Mouse (Mus musculus): ENCODE measurements around the gene Slc25a30. TPM values are rescaled to one million over a fixed set of nuclear protein-coding genes. Genes with fewer than 3 reads are reported as not detected.

The Slc25a30 gene
- polyA plus RNA-seq, 1 experiment = 7.7 TPM

- TF ChIP-seq CTCF (IDR thresholded peaks at IDR 0.05; ENCODE audit: insufficient read depth, low read length) (no peak), POLR2A (IDR thresholded peaks at IDR 0.05; ENCODE audit: borderline replicate concordance, extremely low read depth, low read depth, low read length) (no peak)
- Histone ChIP-seq H3K4me1 (ENCODE audit: control insufficient read depth, insufficient read depth, low read length) (no peaks in the 10 kb centered on the region), H3K4me3 (replicated peaks; ENCODE audit: extremely low read depth, low read depth, low read length) (no peak overlapping the region)
- WGBS = 83% methylated on average over 4 of the region's 4 CpGs
- no peak for DNase-seq
These were observed 9.1 kb upstream of the Slc25a30 start for GRCm38 (mm10) chr14:75795918-75796317.

GRCm38 (mm10) chr14:75794726-75795125 is 7.9 kb upstream of the Slc25a30 start:
- no peak for TF ChIP-seq CTCF (IDR thresholded peaks at IDR 0.05; ENCODE audit: insufficient read depth, low read length)
- TF ChIP-seq POLR2A (IDR thresholded peaks at IDR 0.05; ENCODE audit: borderline replicate concordance, extremely low read depth, low read depth, low read length) = no peak
- no peak for DNase-seq
- H3K4me1 ChIP-seq (ENCODE audit: control insufficient read depth, insufficient read depth, low read length) = no peaks in the 10 kb centered on the region
- WGBS = 73% methylated on average over 5 of the region's 5 CpGs
- no peak overlapping the region for H3K4me3 ChIP-seq (replicated peaks; ENCODE audit: extremely low read depth, low read depth, low read length)

- Histone ChIP-seq H3K4me3 (replicated peaks; ENCODE audit: extremely low read depth, low read depth, low read length) (no peak overlapping the region), H3K4me1 (ENCODE audit: control insufficient read depth, insufficient read depth, low read length) (no peaks in the 10 kb centered on the region)
- TF ChIP-seq CTCF (IDR thresholded peaks at IDR 0.05; ENCODE audit: insufficient read depth, low read length) (no peak), POLR2A (IDR thresholded peaks at IDR 0.05; ENCODE audit: borderline replicate concordance, extremely low read depth, low read depth, low read length) (no peak)
- no peak for DNase-seq
- 78% methylated on average over 6 of the region's 6 CpGs for whole genome bisulfite sequencing
These were observed 7.5 kb upstream of the Slc25a30 start for GRCm38 (mm10) chr14:75794324-75794723.

- DNase-seq = no peak
- Histone ChIP-seq H3K4me3 (replicated peaks; ENCODE audit: extremely low read depth, low read depth, low read length) (no peak overlapping the region), H3K4me1 (ENCODE audit: control insufficient read depth, insufficient read depth, low read length) (no peaks in the 10 kb centered on the region)
- no peak for TF ChIP-seq CTCF (IDR thresholded peaks at IDR 0.05; ENCODE audit: insufficient read depth, low read length)
- TF ChIP-seq POLR2A (IDR thresholded peaks at IDR 0.05; ENCODE audit: borderline replicate concordance, extremely low read depth, low read depth, low read length) = no peak
- 81% methylated on average over 4 of the region's 4 CpGs for WGBS
These were observed 6.3 kb upstream of the Slc25a30 start for GRCm38 (mm10) chr14:75793110-75793509.

GRCm38 (mm10) chr14:75791372-75791771 is 4.5 kb upstream of the Slc25a30 start:
- no peak for DNase-seq
- 84% methylated on average over 3 of the region's 3 CpGs for WGBS
- H3K4me1 ChIP-seq (ENCODE audit: control insufficient read depth, insufficient read depth, low read length) = 0 out of 2 replicates have a peak, but pooled peaks cover 3% of the 10 kb centered on the region
- no peak overlapping the region for H3K4me3 ChIP-seq (replicated peaks; ENCODE audit: extremely low read depth, low read depth, low read length)
- TF ChIP-seq CTCF (IDR thresholded peaks at IDR 0.05; ENCODE audit: insufficient read depth, low read length) (no peak), POLR2A (IDR thresholded peaks at IDR 0.05; ENCODE audit: borderline replicate concordance, extremely low read depth, low read depth, low read length) (no peak)

- no peak for TF ChIP-seq POLR2A (IDR thresholded peaks at IDR 0.05; ENCODE audit: borderline replicate concordance, extremely low read depth, low read depth, low read length)
- TF ChIP-seq CTCF (IDR thresholded peaks at IDR 0.05; ENCODE audit: insufficient read depth, low read length) = no peak
- no peak for DNase-seq
- WGBS = 66% methylated on average over 3 of the region's 3 CpGs
- H3K4me1 ChIP-seq (ENCODE audit: control insufficient read depth, insufficient read depth, low read length) = 0 out of 2 replicates have a peak, but pooled peaks cover 3% of the 10 kb centered on the region
- H3K4me3 ChIP-seq (replicated peaks; ENCODE audit: extremely low read depth, low read depth, low read length) = no peak overlapping the region
These were observed 3.7 kb upstream of the Slc25a30 start for GRCm38 (mm10) chr14:75790411-75790996.

GRCm38 (mm10) chr14:75789291-75789690 is 2.5 kb upstream of the Slc25a30 start:
- TF ChIP-seq CTCF (IDR thresholded peaks at IDR 0.05; ENCODE audit: insufficient read depth, low read length) (no peak), POLR2A (IDR thresholded peaks at IDR 0.05; ENCODE audit: borderline replicate concordance, extremely low read depth, low read depth, low read length) (no peak)
- Histone ChIP-seq H3K4me3 (replicated peaks; ENCODE audit: extremely low read depth, low read depth, low read length) (no peak overlapping the region), H3K4me1 (ENCODE audit: control insufficient read depth, insufficient read depth, low read length) (0 out of 2 replicates have a peak, but pooled peaks cover 3% of the 10 kb centered on the region)
- no peak for DNase-seq
- 72% methylated on average over 6 of the region's 6 CpGs for WGBS

GRCm38 (mm10) chr14:75787794-75788175 is 948 bp upstream of the Slc25a30 start:
- 25% methylated on average over 7 of the region's 7 CpGs for WGBS
- TF ChIP-seq POLR2A (IDR thresholded peaks at IDR 0.05; ENCODE audit: borderline replicate concordance, extremely low read depth, low read depth, low read length) (no peak), CTCF (IDR thresholded peaks at IDR 0.05; ENCODE audit: insufficient read depth, low read length) (no peak)
- H3K4me3 ChIP-seq (replicated peaks; ENCODE audit: extremely low read depth, low read depth, low read length) = peak overlapping the region; percentile 54
- DNase-seq = no peak
- 0 out of 2 replicates have a peak, but pooled peaks cover 3% of the 10 kb centered on the region for H3K4me1 ChIP-seq (ENCODE audit: control insufficient read depth, insufficient read depth, low read length)

GRCm38 (mm10) chr14:75786424-75786867 is 391 bp downstream of the Slc25a30 start:
- 1% methylated on average over 31 of the region's 31 CpGs for WGBS
- peak overlapping the region; percentile 81 for H3K4me3 ChIP-seq (replicated peaks; ENCODE audit: extremely low read depth, low read depth, low read length)
- H3K4me1 ChIP-seq (ENCODE audit: control insufficient read depth, insufficient read depth, low read length) = 0 out of 2 replicates have a peak, but pooled peaks cover 3% of the 10 kb centered on the region
- DNase-seq = no peak
- TF ChIP-seq POLR2A (IDR thresholded peaks at IDR 0.05; ENCODE audit: borderline replicate concordance, extremely low read depth, low read depth, low read length) (no peak), CTCF (IDR thresholded peaks at IDR 0.05; ENCODE audit: insufficient read depth, low read length) (no peak)

GRCm38 (mm10) chr14:75779913-75780312 is 6.9 kb downstream of the Slc25a30 start:
- Histone ChIP-seq H3K4me3 (replicated peaks; ENCODE audit: extremely low read depth, low read depth, low read length) (no peak overlapping the region), H3K4me1 (ENCODE audit: control insufficient read depth, insufficient read depth, low read length) (no peaks in the 10 kb centered on the region)
- WGBS = 80% methylated on average over 4 of the region's 4 CpGs
- TF ChIP-seq POLR2A (IDR thresholded peaks at IDR 0.05; ENCODE audit: borderline replicate concordance, extremely low read depth, low read depth, low read length) (no peak), CTCF (IDR thresholded peaks at IDR 0.05; ENCODE audit: insufficient read depth, low read length) (no peak)
- DNase-seq = no peak

Data from lung, adult 2 months (tissue).